Mouse (Mus musculus) kidney, adult 2 months (tissue): ENCODE results near the gene Ttll5.

ENCODE experiments used
- CTCF ChIP-seq: fragments of 200-500 bp; conservative IDR thresholded peaks from 2 replicates; pipeline ENCODE4 v1.5.1; 2011; ENCODE audit warnings: low read depth, mild to moderate bottlenecking, control low read depth, low read length, moderate library complexity, mixed read lengths; ENCODE audit not compliant: insufficient read depth, insufficient read length
- POLR2A ChIP-seq: fragments of 200-500 bp; IDR thresholded peaks from one replicate; pipeline ENCODE4 v1.6.1; 2011; ENCODE audit warnings: low read depth, low read length, control low read depth

GRCm38 (mm10) chr12:85905666-85906065 lies 81.2 kb downstream of the Ttll5 start:
- TF ChIP-seq CTCF (no peak), POLR2A (no peak)
